Mouse (Mus musculus) limb, embryonic 10.5 days (tissue): ENCODE results near the gene Trpc4ap. TPM values are rescaled to one million over a fixed set of nuclear protein-coding genes. Genes with fewer than 3 reads are reported as not detected.

Experiments used
- DNase-seq: peaks from one replicate; pipeline ENCODE4 v3.0.0-alpha.2; 2017; ENCODE audit warnings: low spot score
- H3K27ac ChIP-seq: fragments of 300-500 bp; sonication (generic); 2 replicates; pipeline ENCODE4 v1.5.1; 2016; ENCODE audit warnings: mild to moderate bottlenecking
- H3K27me3 ChIP-seq: fragments of 300-500 bp; sonication (generic); 2 replicates; pipeline ENCODE4 v1.6.1; 2016; ENCODE audit warnings: low read depth, mild to moderate bottlenecking; ENCODE audit not compliant: poor library complexity, severe bottlenecking
- H3K36me3 ChIP-seq: fragments of 300-500 bp; sonication (generic); 2 replicates; pipeline ENCODE4 v1.6.1; 2016; ENCODE audit warnings: mild to moderate bottlenecking, moderate library complexity
- H3K4me1 ChIP-seq: fragments of 300-500 bp; sonication (generic); 2 replicates; pipeline ENCODE4 v1.6.1; 2016
- H3K4me3 ChIP-seq: fragments of 300-500 bp; sonication (generic); 2 replicates; pipeline ENCODE4 v1.5.1; 2016; ENCODE audit warnings: mild to moderate bottlenecking, moderate library complexity
- H3K9me3 ChIP-seq: fragments of 300-500 bp; sonication (generic); replicated peaks from 2 replicates; pipeline ENCODE4 v1.6.1; 2016; ENCODE audit warnings: mild to moderate bottlenecking
- WGBS: fragments of 180-500 bp; shearing (Covaris S2); methylation state at CpG from one replicate; pipeline ENCODE4 v1.1.7; 2016; 5-methylcytosine and 5-hydroxymethylcytosine counted together
- polyA plus RNA-seq: library from polyadenylated mRNA; unstranded; fragments of >200 nt; fragmentation: Nextera tagmentation; extraction: Ambion mirVana; gene quantifications from 2 replicates; pipeline ENCODE4 v1.2.1, GENCODE M21; 2016

Trpc4ap gene
- polyA plus RNA-seq, 1 experiment from 2014 or later: 141 TPM

- H3K9me3 ChIP-seq: no peaks in the 10 kb centered on the region
- no peak overlapping the region for H3K27ac ChIP-seq
- no peak for DNase-seq
- peaks cover 20% of the 10 kb centered on the region for H3K4me1 ChIP-seq
- peaks cover 29% of the 10 kb centered on the region for H3K36me3 ChIP-seq
- H3K27me3 ChIP-seq: no peaks in the 10 kb centered on the region
- no peak overlapping the region for H3K4me3 ChIP-seq
- 95% methylated on average over 11 of the region's 11 CpGs for WGBS
These were observed 4.4 kb downstream of the Trpc4ap start for GRCm38 (mm10) chr2:155687746-155688145.

- Histone ChIP-seq H3K36me3 (peaks cover 29% of the 10 kb centered on the region), H3K9me3 (no peaks in the 10 kb centered on the region), H3K27me3 (no peaks in the 10 kb centered on the region), H3K4me1 (peaks cover 20% of the 10 kb centered on the region), H3K4me3 (no peak overlapping the region), H3K27ac (no peak overlapping the region)
- DNase-seq: no peak
- WGBS: 88% methylated on average over 5 of the region's 5 CpGs
These were observed 5.6 kb downstream of the Trpc4ap start for GRCm38 (mm10) chr2:155686572-155686971.

GRCm38 (mm10) chr2:155683821-155684220 is 8.4 kb downstream of the Trpc4ap start:
- no peaks in the 10 kb centered on the region for H3K4me1 ChIP-seq
- no peak overlapping the region for H3K4me3 ChIP-seq
- H3K27me3 ChIP-seq: no peaks in the 10 kb centered on the region
- H3K9me3 ChIP-seq: no peaks in the 10 kb centered on the region
- no peak for DNase-seq
- no peak overlapping the region for H3K27ac ChIP-seq
- WGBS: 92% methylated on average over 5 of the region's 5 CpGs
- H3K36me3 ChIP-seq: peaks cover 29% of the 10 kb centered on the region

- DNase-seq: no peak
- no peak overlapping the region for H3K27ac ChIP-seq
- WGBS: 64% methylated on average over 3 of the region's 3 CpGs
- no peaks in the 10 kb centered on the region for H3K4me1 ChIP-seq
- H3K4me3 ChIP-seq: no peak overlapping the region
- peaks cover 29% of the 10 kb centered on the region for H3K36me3 ChIP-seq
- H3K27me3 ChIP-seq: no peaks in the 10 kb centered on the region
- no peaks in the 10 kb centered on the region for H3K9me3 ChIP-seq
These were observed 9.0 kb downstream of the Trpc4ap start for GRCm38 (mm10) chr2:155683137-155683536.

- Histone ChIP-seq H3K27me3 (no peaks in the 10 kb centered on the region), H3K27ac (no peak overlapping the region), H3K36me3 (peaks cover 19% of the 10 kb centered on the region), H3K4me1 (no peaks in the 10 kb centered on the region), H3K9me3 (no peaks in the 10 kb centered on the region), H3K4me3 (no peak overlapping the region)
- DNase-seq: no peak
- WGBS: 85% methylated on average over 2 of the region's 2 CpGs
These were observed 10.3 kb downstream of the Trpc4ap start for GRCm38 (mm10) chr2:155681874-155682273.

- Histone ChIP-seq H3K27me3 (no peaks in the 10 kb centered on the region), H3K4me3 (no peak overlapping the region), H3K27ac (no peak overlapping the region), H3K4me1 (no peaks in the 10 kb centered on the region), H3K9me3 (no peaks in the 10 kb centered on the region), H3K36me3 (peaks cover 14% of the 10 kb centered on the region)
- 74% methylated on average over 8 of the region's 8 CpGs for WGBS
- DNase-seq: no peak
These were observed 11.0 kb downstream of the Trpc4ap start for GRCm38 (mm10) chr2:155681194-155681593.

GRCm38 (mm10) chr2:155680591-155680990 is 11.6 kb downstream of the Trpc4ap start:
- no peaks in the 10 kb centered on the region for H3K4me1 ChIP-seq
- H3K4me3 ChIP-seq: no peak overlapping the region
- 80% methylated on average over 5 of the region's 5 CpGs for WGBS
- no peak for DNase-seq
- H3K27ac ChIP-seq: no peak overlapping the region
- H3K36me3 ChIP-seq: peaks cover 10% of the 10 kb centered on the region
- no peaks in the 10 kb centered on the region for H3K9me3 ChIP-seq
- H3K27me3 ChIP-seq: no peaks in the 10 kb centered on the region

GRCm38 (mm10) chr2:155679586-155680110 is 12.5 kb downstream of the Trpc4ap start:
- H3K9me3 ChIP-seq: no peaks in the 10 kb centered on the region
- no peak for DNase-seq
- H3K27me3 ChIP-seq: no peaks in the 10 kb centered on the region
- peaks cover 8% of the 10 kb centered on the region; the same call in 1 of the 2 replicates for H3K36me3 ChIP-seq
- no peak overlapping the region for H3K4me3 ChIP-seq
- no peaks in the 10 kb centered on the region for H3K4me1 ChIP-seq
- 90% methylated on average over 4 of the region's 4 CpGs for WGBS
- H3K27ac ChIP-seq: no peak overlapping the region

- Histone ChIP-seq H3K27ac (no peak overlapping the region), H3K4me3 (no peak overlapping the region), H3K4me1 (no peaks in the 10 kb centered on the region), H3K27me3 (no peaks in the 10 kb centered on the region), H3K36me3 (peaks cover 32% of the 10 kb centered on the region), H3K9me3 (no peaks in the 10 kb centered on the region)
- no peak for DNase-seq
- 72% methylated on average over 4 of the region's 4 CpGs for WGBS
These were observed 17.1 kb downstream of the Trpc4ap start for GRCm38 (mm10) chr2:155675118-155675517.

- WGBS: 28% methylated on average over 2 of the region's 2 CpGs
- H3K4me3 ChIP-seq: no peak overlapping the region
- no peak overlapping the region for H3K27ac ChIP-seq
- no peaks in the 10 kb centered on the region for H3K4me1 ChIP-seq
- H3K27me3 ChIP-seq: no peaks in the 10 kb centered on the region
- no peaks in the 10 kb centered on the region for H3K9me3 ChIP-seq
- DNase-seq: peak; percentile 60
- H3K36me3 ChIP-seq: peaks cover 38% of the 10 kb centered on the region
These were observed 18.6 kb downstream of the Trpc4ap start for GRCm38 (mm10) chr2:155673546-155673945.

GRCm38 (mm10) chr2:155671236-155671635 is 20.9 kb downstream of the Trpc4ap start:
- H3K27me3 ChIP-seq: no peaks in the 10 kb centered on the region
- DNase-seq: no peak
- H3K27ac ChIP-seq: no peak overlapping the region
- H3K9me3 ChIP-seq: no peaks in the 10 kb centered on the region
- H3K4me3 ChIP-seq: no peak overlapping the region
- WGBS: 92% methylated on average over 4 of the region's 4 CpGs
- H3K4me1 ChIP-seq: no peaks in the 10 kb centered on the region
- H3K36me3 ChIP-seq: peaks cover 61% of the 10 kb centered on the region

GRCm38 (mm10) chr2:155668461-155668860 is 23.7 kb downstream of the Trpc4ap start:
- Histone ChIP-seq H3K9me3 (no peaks in the 10 kb centered on the region), H3K4me3 (no peak overlapping the region), H3K27me3 (no peaks in the 10 kb centered on the region), H3K4me1 (no peaks in the 10 kb centered on the region), H3K36me3 (peaks cover 88% of the 10 kb centered on the region), H3K27ac (no peak overlapping the region)
- no peak for DNase-seq
- WGBS: 91% methylated on average over 4 of the region's 4 CpGs

- Histone ChIP-seq H3K27ac (no peak overlapping the region), H3K4me1 (no peaks in the 10 kb centered on the region), H3K27me3 (no peaks in the 10 kb centered on the region), H3K4me3 (no peak overlapping the region), H3K9me3 (no peaks in the 10 kb centered on the region), H3K36me3 (peaks cover 90% of the 10 kb centered on the region)
- DNase-seq: no peak
- 96% methylated on average over 8 of the region's 8 CpGs for WGBS
These were observed 24.3 kb downstream of the Trpc4ap start for GRCm38 (mm10) chr2:155667881-155668280.

GRCm38 (mm10) chr2:155663910-155664460 is 28.2 kb downstream of the Trpc4ap start:
- no peak for DNase-seq
- H3K9me3 ChIP-seq: no peaks in the 10 kb centered on the region
- H3K27ac ChIP-seq: no peak overlapping the region
- H3K4me3 ChIP-seq: no peak overlapping the region
- 89% methylated on average over 6 of the region's 6 CpGs for WGBS
- peaks cover 94% of the 10 kb centered on the region for H3K36me3 ChIP-seq
- no peaks in the 10 kb centered on the region for H3K4me1 ChIP-seq
- no peaks in the 10 kb centered on the region for H3K27me3 ChIP-seq
